Mouse (Mus musculus) testis, postnatal 10 days (tissue): ENCODE measurements around the gene Gstm3.
A peak's percentile ranks its signal among the peaks of the same experiment; 100 is the strongest.
"Not testable (repeated sequence)": the region's sequence is repeated elsewhere in the genome, so short reads cannot be mapped to it uniquely, and the experiment has no call there.

ENCODE experiments used
- DNase-seq: peaks from one replicate; pipeline ENCODE4 v3.0.0; 2021; ENCODE audit warnings: low spot score

The Gstm3 gene

GRCm38 (mm10) chr3:107968724-107969395 is at the start of gene Gstm3:
TSS of gene Gstm3 (minus strand) at chr3:107969283.
- no peak for DNase-seq

- DNase-seq, result no peak
These were observed 49.2 kb upstream of the Gstm3 start for GRCm38 (mm10) chr3:108018190-108018820.

GRCm38 (mm10) chr3:108017473-108018189 is 48.5 kb upstream of the Gstm3 start, which contains the start of gene Gstm1:
TSS of gene Gstm1 (minus strand) at chr3:108017973.
- DNase-seq, result peak; percentile 97

- not testable (repeated sequence) for DNase-seq
These were observed 47.4 kb upstream of the Gstm3 start for GRCm38 (mm10) chr3:108016468-108016867.

- DNase-seq, result peak; percentile 31
These were observed 45.9 kb upstream of the Gstm3 start for GRCm38 (mm10) chr3:108014974-108015346.

- peak; percentile 36 for DNase-seq
These were observed 45.3 kb upstream of the Gstm3 start for GRCm38 (mm10) chr3:108014098-108014973.

- DNase-seq, result peak; percentile 48
These were observed 44.3 kb upstream of the Gstm3 start for GRCm38 (mm10) chr3:108013331-108013871.

GRCm38 (mm10) chr3:108011558-108011957 is 42.5 kb upstream of the Gstm3 start:
- DNase-seq, result peak; percentile 35

- DNase-seq, result peak; percentile 51
These were observed 41.2 kb upstream of the Gstm3 start for GRCm38 (mm10) chr3:108010286-108010685.

- peak; percentile 32 for DNase-seq
These were observed 32.9 kb upstream of the Gstm3 start for GRCm38 (mm10) chr3:108002021-108002420.

GRCm38 (mm10) chr3:107999491-107999890 is 30.4 kb upstream of the Gstm3 start:
- DNase-seq, result peak; percentile 39

GRCm38 (mm10) chr3:107998591-107998990 is 29.5 kb upstream of the Gstm3 start:
- peak; percentile 51 for DNase-seq

GRCm38 (mm10) chr3:107996576-107996975 is 27.5 kb upstream of the Gstm3 start:
- DNase-seq, result peak; percentile 40

GRCm38 (mm10) chr3:107995974-107996373 is 26.9 kb upstream of the Gstm3 start:
- DNase-seq, result not testable (repeated sequence)

- DNase-seq, result peak; percentile 72
These were observed 17.0 kb upstream of the Gstm3 start, which contains the start of gene Gstm2 for GRCm38 (mm10) chr3:107986041-107986562. TSS of gene Gstm2 (minus strand) at chr3:107986453.

GRCm38 (mm10) chr3:107985141-107985540 is 16.1 kb upstream of the Gstm3 start:
- DNase-seq, result not testable (repeated sequence)

- peak; percentile 38 for DNase-seq
These were observed 15.4 kb upstream of the Gstm3 start for GRCm38 (mm10) chr3:107984471-107984870.

- no peak for DNase-seq
These were observed 14.7 kb upstream of the Gstm3 start for GRCm38 (mm10) chr3:107983771-107984170.

- DNase-seq, result peak; percentile 82
These were observed 13.6 kb upstream of the Gstm3 start for GRCm38 (mm10) chr3:107982726-107983125.

- DNase-seq, result peak; percentile 48
These were observed 12.2 kb upstream of the Gstm3 start for GRCm38 (mm10) chr3:107981261-107981660.

- peak; percentile 36 for DNase-seq
These were observed 8.6 kb upstream of the Gstm3 start for GRCm38 (mm10) chr3:107977691-107978090.
